Mouse (Mus musculus) heart, postnatal 0 days (tissue): Measurements from ENCODE around the gene Ccnl2.

Source experiments
- CTCF ChIP-seq: IDR thresholded peaks from 2 replicates; pipeline ENCODE4 v1.5.1; 2016; ENCODE audit warnings: antibody characterized with exemption, control low read depth, low read depth
- EP300 ChIP-seq: IDR thresholded peaks from 2 replicates; pipeline ENCODE4 v1.6.1; 2016; ENCODE audit warnings: antibody characterized with exemption, low read depth

DNA sequence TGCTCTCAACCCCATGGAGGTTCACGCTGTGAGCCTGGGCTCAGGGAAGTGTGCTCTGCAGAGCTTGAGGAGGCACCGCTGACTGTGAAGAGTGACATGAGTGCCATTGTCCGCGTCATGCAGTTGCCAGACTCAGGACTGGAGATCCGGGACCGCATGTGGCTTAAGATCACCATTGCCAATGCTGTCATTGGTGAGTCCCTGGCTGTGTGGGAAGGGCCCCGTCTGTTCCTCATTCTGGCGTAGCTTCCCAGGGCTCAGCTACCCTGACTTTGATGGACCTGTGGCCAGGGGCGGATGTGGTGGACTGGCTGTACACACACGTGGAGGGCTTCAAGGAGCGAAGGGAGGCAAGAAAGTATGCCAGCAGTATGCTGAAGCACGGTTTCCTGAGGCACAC, 43.8 kb downstream of the Ccnl2 start:
- TF ChIP-seq EP300 (no peak), CTCF (no peak)
